Mouse (Mus musculus): Measurements from ENCODE around the gene Atxn2.

GRCm38 (mm10) chr5:121696761-121697160 is 14.4 kb upstream of the Atxn2 start:
- TF ChIP-seq CTCF (IDR thresholded peaks at IDR 0.05; ENCODE audit: borderline replicate concordance, control insufficient read depth, extremely low read depth, insufficient read depth, low read length, poor library complexity), result no peak
- TF ChIP-seq POLR2A (IDR thresholded peaks at IDR 0.05; ENCODE audit: control insufficient read depth, extremely low read depth, insufficient read depth, low read length, poor library complexity), result no peak

All from thymus, adult 2 months (tissue).